Mouse (Mus musculus) forebrain, embryonic 11.5 days (tissue): ENCODE measurements around the gene Slc25a33. TPM values are rescaled to one million over a fixed set of nuclear protein-coding genes. Genes with fewer than 3 reads are reported as not detected.
A peak's percentile ranks its signal among the peaks of the same experiment; 100 is the strongest.

Experiments used
- ATAC-seq: fragments of 200-750 bp; cut with Nextera tagmentation; replicated peaks from 2 replicates; pipeline ENCODE4 v1.8.0; 2017; ENCODE audit warnings: moderate TSS enrichment; ENCODE audit not compliant: low FRiP score
- DNase-seq: peaks from one replicate; pipeline ENCODE4 v3.0.0-alpha.2; 2017; ENCODE audit warnings: low spot score
- H3K27ac ChIP-seq: fragments of 300-500 bp; sonication (generic); 2 replicates; pipeline ENCODE4 v1.5.1; 2014; ENCODE audit warnings: low read depth, low read length
- H3K27me3 ChIP-seq: fragments of 300-500 bp; sonication (generic); 2 replicates; pipeline ENCODE4 v1.6.1; 2014; ENCODE audit warnings: mild to moderate bottlenecking, low read length, mixed read lengths; ENCODE audit not compliant: control insufficient read depth, insufficient read depth
- H3K36me3 ChIP-seq: fragments of 300-500 bp; sonication (generic); 2 replicates; pipeline ENCODE4 v1.6.1; 2014; ENCODE audit warnings: mild to moderate bottlenecking, low read length, moderate library complexity, mixed read lengths; ENCODE audit not compliant: control insufficient read depth, insufficient read depth
- H3K4me1 ChIP-seq: fragments of 300-500 bp; sonication (generic); replicated peaks from 2 replicates; pipeline ENCODE4 v1.6.1; 2014; ENCODE audit warnings: low read length, mixed read lengths; ENCODE audit not compliant: control insufficient read depth, insufficient read depth
- H3K4me2 ChIP-seq: fragments of 300-500 bp; sonication (generic); 2 replicates; pipeline ENCODE4 v1.6.1; 2014; ENCODE audit warnings: low read depth, mild to moderate bottlenecking, low read length, moderate library complexity, mixed read lengths; ENCODE audit not compliant: severe bottlenecking
- H3K4me3 ChIP-seq: fragments of 300-500 bp; sonication (generic); 2 replicates; pipeline ENCODE4 v1.5.1; 2014; ENCODE audit warnings: low read depth, low read length
- H3K9ac ChIP-seq: fragments of 300-500 bp; sonication (generic); 2 replicates; pipeline ENCODE4 v1.6.1; 2014; ENCODE audit warnings: low read length
- H3K9me3 ChIP-seq: fragments of 300-500 bp; sonication (generic); 2 replicates; pipeline ENCODE4 v1.6.1; 2016; ENCODE audit warnings: low read length, mixed read lengths; ENCODE audit not compliant: control insufficient read depth
- WGBS: fragments of 180-500 bp; shearing (Covaris S2); extraction: QIAGEN DNeasy Blood & Tissue Kit; methylation state at CpG from one replicate; pipeline ENCODE4 v1.1.7; 2014; 5-methylcytosine and 5-hydroxymethylcytosine counted together
- polyA plus RNA-seq: library from polyadenylated mRNA; unstranded; fragments of >200 nt; fragmentation: Nextera tagmentation; extraction: Ambion mirVana; gene quantifications from 2 replicates; pipeline ENCODE4 v1.2.1, GENCODE M21; 2014

Gene Slc25a33
- polyA plus RNA-seq, 1 experiment from 2014 or later, result 12.0 TPM

DNA sequence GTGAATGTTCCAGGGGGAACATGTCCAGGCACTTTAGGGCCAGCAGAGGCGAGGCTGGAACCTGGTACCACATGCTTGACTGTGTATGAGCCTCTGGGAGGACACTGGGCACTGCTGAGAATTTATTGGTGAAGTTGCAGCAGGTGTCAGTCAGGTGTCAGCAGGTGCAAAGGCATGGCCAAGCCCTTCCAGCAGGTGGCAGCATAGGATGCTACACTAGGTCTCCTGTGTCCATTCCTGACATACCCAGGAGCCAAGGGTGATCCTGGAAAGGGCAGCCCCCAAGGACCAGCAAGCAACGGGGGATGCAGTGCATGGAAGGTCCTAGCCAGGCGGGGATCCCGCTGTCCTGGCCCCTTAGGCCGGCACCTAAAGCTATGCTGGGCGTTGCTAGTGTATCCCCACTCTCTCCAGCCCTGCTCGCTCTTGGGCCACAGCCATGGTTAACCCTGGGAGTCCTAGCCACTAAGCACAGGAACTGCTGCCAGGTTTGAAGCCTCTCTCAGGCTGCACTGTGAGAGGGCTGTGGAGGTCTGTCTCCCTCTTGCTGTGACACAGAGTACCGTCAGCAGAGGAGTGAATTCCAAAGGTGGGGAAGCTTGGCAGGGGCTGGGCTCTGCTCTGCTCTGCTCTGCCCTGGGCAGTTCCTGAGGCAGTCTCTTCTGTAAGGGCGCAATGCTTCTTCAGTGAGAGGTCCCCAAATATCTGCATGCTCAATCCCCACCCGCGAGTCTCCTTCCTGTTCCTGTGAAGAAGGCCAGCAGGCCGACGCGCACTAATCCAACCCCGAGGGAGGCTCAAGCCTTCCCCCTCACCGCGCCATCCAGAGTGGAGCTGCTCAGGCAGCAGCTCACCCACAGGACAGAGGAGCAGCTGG, 50.0 kb downstream of the Slc25a33 start:
- Histone ChIP-seq H3K27ac (no peak overlapping the region), H3K4me1 (no peaks in the 10 kb centered on the region), H3K4me2 (no peak overlapping the region), H3K36me3 (peaks cover 13% of the 10 kb centered on the region), H3K9me3 (no peaks in the 10 kb centered on the region), H3K27me3 (no peaks in the 10 kb centered on the region), H3K9ac (no peak overlapping the region), H3K4me3 (no peak overlapping the region)
- no peak for DNase-seq
- ATAC-seq, result no peak; the same call in 1 of the 2 replicates
- 71% methylated on average over 17 of the region's 17 CpGs for WGBS

DNA sequence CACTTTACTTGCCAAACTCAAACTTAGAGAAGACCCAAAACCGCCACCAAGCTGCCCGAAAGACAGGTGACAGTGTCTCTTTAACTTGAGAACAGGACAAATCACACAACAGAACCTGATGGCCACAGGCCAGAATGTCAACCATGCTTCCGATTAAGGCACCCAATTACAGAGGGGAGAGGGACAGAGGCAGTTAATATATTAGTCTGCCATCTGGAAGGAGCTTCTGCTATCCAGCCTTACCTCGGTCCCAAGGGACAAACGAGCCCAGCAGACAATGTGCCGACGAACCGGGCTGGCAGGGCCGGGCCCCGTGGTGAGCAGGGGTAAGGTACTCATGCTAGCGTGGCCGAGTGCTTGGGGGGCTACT, 51.1 kb downstream of the Slc25a33 start:
- Histone ChIP-seq H3K27me3 (no peaks in the 10 kb centered on the region), H3K4me2 (no peak overlapping the region), H3K9ac (no peak overlapping the region), H3K4me1 (no peaks in the 10 kb centered on the region), H3K36me3 (peaks cover 21% of the 10 kb centered on the region), H3K4me3 (no peak overlapping the region), H3K9me3 (no peaks in the 10 kb centered on the region), H3K27ac (no peak overlapping the region)
- 88% methylated on average over 12 of the region's 12 CpGs for WGBS
- DNase-seq (no peak), ATAC-seq (no peak)

DNA sequence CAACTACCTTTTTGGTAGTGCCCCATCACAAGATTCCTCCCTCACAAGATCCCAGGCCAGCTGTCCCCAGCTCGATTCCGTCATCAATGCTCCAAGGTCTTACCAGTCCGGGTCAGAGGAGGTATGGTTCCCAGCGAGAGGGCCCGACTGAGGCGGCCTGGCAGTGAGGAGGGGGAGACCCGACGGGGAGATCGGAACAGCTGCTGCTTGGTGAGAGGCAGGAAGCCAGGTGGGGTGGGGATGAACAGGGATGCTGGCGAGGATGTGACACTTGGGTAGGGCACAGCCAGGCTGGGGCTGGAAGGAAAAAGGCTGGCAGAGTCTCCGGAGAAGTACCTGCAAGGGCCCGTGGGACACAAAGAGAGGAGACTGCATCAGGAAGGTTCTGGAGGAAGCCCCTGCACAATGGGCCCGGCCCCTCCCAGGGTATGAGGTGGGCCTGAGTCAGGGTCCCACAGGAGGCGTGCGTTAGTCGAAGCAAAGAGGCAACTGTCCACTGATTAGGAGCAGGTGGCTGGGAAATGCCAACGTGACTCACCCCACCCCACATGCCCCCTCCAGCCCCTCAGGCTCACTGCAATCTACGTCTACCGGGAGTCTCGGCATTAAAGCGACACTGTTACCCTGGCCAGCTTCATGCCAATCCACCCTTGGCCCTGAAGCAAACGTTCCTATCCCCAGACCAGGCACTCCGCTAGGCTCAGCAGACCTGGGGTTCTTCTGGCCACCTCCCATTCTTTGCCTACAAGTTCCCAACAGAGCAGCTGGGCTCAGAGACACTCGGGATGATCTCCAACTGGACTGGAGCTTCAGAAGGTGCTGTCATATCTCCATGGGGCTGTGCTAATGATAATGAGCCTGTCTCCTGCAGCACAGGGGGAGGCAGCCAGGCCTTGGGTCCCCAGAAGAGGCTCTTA, 51.7 kb downstream of the Slc25a33 start:
- ATAC-seq (no peak), DNase-seq (no peak)
- Histone ChIP-seq H3K36me3 (peaks cover 25% of the 10 kb centered on the region), H3K27me3 (no peaks in the 10 kb centered on the region), H3K4me3 (no peak overlapping the region), H3K4me2 (no peak overlapping the region), H3K4me1 (no peaks in the 10 kb centered on the region), H3K27ac (no peak overlapping the region), H3K9ac (no peak overlapping the region), H3K9me3 (no peaks in the 10 kb centered on the region)
- 86% methylated on average over 24 of the region's 24 CpGs for WGBS

DNA sequence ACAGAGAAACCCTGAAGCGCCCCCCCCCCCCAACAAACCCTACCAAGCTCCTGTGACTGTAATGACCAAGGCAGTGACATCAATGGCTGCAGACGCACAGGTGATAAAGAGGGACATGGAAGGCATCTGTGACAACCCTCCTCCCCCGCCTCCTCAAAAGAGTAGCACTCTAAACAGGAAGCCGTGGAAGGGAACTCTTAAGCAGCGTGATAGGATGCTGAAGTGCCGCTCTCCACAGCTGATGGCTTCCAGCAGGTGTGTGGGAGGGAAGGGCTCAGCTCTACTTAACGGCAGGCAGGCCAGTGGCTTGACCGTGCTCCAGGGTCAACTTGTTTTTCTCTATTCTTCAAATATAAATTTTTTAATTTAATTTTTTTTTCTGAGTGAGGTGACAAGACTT, 52.9 kb downstream of the Slc25a33 start:
- Histone ChIP-seq H3K27ac (no peak overlapping the region), H3K36me3 (peaks cover 25% of the 10 kb centered on the region), H3K9ac (no peak overlapping the region), H3K4me2 (no peak overlapping the region), H3K9me3 (no peaks in the 10 kb centered on the region), H3K4me1 (no peaks in the 10 kb centered on the region), H3K27me3 (no peaks in the 10 kb centered on the region), H3K4me3 (no peak overlapping the region)
- 92% methylated on average over 8 of the region's 8 CpGs for WGBS
- no peak for DNase-seq
- no peak for ATAC-seq

DNA sequence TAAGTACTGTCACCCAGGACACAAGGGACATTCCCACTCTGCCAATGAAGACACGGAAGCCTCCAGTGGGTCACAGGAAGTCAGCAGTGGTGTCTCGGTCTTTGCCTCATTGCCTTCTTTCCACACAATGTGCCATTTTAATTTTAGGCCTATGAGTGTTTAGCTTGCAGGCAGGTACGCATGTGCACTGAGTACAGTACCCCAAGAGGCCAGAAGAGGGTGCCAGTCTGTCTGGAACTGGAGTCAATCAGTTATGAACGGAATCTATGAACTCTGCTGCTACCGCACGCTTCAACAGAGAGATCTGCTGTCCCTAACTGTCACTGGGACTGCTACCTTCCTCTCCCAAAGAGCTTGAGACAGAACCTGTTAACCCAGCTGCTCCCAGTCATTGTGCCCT, 54.4 kb downstream of the Slc25a33 start:
- H3K36me3 ChIP-seq, result peaks cover 29% of the 10 kb centered on the region
- no peak for DNase-seq

DNA sequence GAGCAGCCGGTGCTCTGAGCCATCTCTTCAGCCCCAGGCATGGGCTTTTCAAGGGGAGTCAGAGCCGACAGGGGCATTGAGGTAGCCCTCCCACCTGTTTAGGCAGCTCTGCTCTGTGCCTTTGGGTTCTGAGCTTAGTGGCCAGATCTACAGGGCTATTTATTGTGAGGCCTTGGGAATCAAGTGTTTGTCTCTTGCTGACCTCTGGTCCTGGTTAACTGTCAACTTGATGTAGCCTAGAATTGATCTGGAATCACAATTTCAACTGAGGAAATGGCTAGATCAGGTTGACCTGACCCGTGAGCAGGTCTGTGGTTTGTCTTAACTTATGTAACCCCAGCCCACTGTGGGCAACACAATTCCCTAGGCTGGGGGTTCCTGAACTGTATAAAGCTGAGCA, 59.5 kb downstream of the Slc25a33 start:
- no peaks in the 10 kb centered on the region for H3K9me3 ChIP-seq
- H3K27ac ChIP-seq, result no peak overlapping the region
- peaks cover 27% of the 10 kb centered on the region for H3K36me3 ChIP-seq
- WGBS, result 86% methylated on average over 3 of the region's 3 CpGs
- H3K9ac ChIP-seq, result no peak overlapping the region
- no peak overlapping the region for H3K4me2 ChIP-seq
- H3K4me3 ChIP-seq, result no peak overlapping the region
- H3K27me3 ChIP-seq, result no peaks in the 10 kb centered on the region
- H3K4me1 ChIP-seq, result no peaks in the 10 kb centered on the region; the same call in 1 of the 2 replicates
- ATAC-seq (no peak), DNase-seq (no peak)

More for the DNA sequence above, 54.4 kb downstream of the Slc25a33 start:
- Histone ChIP-seq H3K9ac (no peak overlapping the region), H3K4me3 (no peak overlapping the region), H3K27me3 (no peaks in the 10 kb centered on the region), H3K9me3 (no peaks in the 10 kb centered on the region), H3K4me1 (no peaks in the 10 kb centered on the region), H3K4me2 (no peak overlapping the region), H3K27ac (no peak overlapping the region)
- ATAC-seq, result no peak
- WGBS, result 87% methylated on average over 6 of the region's 6 CpGs

DNA sequence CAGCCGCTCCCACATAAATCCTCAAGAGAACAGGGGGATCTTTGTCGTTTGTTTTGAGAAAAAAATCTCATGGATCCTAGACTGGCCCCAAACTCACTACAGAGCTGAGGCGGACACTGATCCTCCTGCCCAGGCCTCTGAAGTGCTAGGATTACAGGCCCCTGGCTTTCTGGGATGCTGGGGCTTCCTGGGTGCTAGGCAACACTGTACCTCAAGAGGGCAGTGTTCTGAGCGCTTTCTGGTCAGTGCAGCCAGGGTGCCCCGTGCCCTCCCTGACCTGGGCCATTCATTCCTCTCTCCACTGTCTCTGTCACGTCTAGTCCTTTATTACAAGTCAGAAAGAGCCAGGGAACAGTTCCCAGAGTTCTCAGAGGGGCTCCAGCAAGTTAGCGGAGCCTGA, 62.1 kb downstream of the Slc25a33 start:
- ATAC-seq (peak; percentile 37; the same call in 1 of the 2 replicates), DNase-seq (peak; percentile 75)
- Histone ChIP-seq H3K4me2 (no peak overlapping the region), H3K36me3 (peaks cover 13% of the 10 kb centered on the region), H3K9ac (no peak overlapping the region), H3K4me3 (no peak overlapping the region), H3K27me3 (no peaks in the 10 kb centered on the region), H3K9me3 (no peaks in the 10 kb centered on the region), H3K27ac (no peak overlapping the region), H3K4me1 (no peaks in the 10 kb centered on the region; the same call in 1 of the 2 replicates)
- 19% methylated on average over 7 of the region's 7 CpGs for WGBS

DNA sequence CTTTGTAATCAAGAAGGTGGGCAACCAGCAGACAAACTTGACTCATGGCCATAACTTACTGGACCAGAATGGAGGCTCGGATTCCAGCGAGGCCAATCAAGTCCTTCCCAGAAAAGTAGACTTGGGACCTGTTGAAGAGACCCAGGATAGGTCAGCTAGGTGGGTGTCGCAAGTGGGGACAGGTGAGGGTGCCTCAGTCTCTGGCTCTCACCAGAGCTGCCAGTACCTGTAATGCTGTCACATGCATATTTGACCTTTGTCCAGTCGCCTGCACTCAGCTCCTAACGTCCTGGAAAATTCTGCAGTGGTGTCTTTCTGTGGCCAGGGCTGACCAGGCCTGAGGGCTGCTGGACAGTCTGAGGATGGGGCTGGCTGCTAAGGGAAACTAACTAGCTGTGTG, 62.6 kb downstream of the Slc25a33 start:
- no peaks in the 10 kb centered on the region for H3K9me3 ChIP-seq
- WGBS, result 86% methylated on average over 5 of the region's 5 CpGs
- peak; percentile 44; the same call in 1 of the 2 replicates for ATAC-seq

More for the DNA sequence above, 62.6 kb downstream of the Slc25a33 start:
- Histone ChIP-seq H3K4me1 (no peaks in the 10 kb centered on the region; the same call in 1 of the 2 replicates), H3K4me3 (no peak overlapping the region), H3K9ac (no peak overlapping the region), H3K27ac (no peak overlapping the region), H3K27me3 (no peaks in the 10 kb centered on the region), H3K36me3 (peaks cover 9% of the 10 kb centered on the region), H3K4me2 (no peak overlapping the region)
- no peak for DNase-seq
